ENCODE assay signal across 8 mouse cellular contexts in the genomic region with DNA sequence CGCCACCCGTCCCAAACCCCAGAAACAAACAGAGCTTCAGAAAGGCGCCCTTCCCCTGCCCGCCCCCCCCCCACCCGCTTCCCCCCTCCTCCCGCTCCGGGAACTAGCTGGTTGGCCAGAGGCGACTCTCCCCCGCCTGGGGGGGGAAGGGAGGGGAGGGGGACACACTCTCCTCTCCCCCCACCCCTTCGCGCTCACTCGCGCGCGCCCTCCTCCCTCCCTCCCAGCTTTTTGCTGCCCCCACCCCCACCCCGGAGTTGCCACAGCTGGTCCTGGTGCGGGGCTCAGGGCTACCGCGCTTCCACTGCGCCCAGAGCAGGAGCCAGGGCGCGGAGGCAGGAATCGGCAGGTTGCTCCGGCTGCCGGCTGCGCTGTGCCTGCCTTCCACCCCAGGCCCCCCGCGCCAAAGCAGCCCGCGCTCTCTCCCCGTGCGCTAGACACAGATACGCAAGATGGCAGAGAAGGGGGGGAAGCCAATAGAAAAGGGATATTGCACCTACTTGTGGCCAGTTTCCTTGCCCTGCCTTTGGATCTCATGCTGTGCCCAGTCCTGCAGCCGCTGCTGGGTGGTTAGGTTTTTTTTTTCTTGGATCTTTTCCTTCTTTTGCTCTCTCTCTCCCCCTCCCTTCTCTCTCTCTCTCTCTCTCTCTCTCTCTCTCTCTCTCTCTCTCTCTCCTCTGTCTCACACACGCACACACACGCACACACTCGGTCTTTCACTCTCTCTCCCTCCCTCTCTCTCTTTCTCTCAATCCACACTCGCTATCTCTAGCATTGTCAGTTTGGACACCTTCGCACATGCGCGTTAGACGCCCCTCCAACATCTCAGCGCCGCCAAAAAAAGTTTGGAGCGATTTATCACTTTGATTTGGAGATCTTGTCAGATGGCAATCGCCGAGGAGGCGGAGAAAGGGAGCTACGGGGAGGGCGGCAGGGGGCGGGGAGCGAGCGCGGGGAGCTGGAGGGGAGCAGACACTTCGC. TPM values are rescaled to one million over a fixed set of nuclear protein-coding genes. Genes with fewer than 3 reads are reported as not detected.
DNase-seq lines count a peak whose midpoint lies in the region; ATAC-seq lines count a peak whose summit lies in the region.

No protein-coding gene starts in this region.

- DNase-seq in ES-CJ7 (ENCODE audit: low read depth, low spot score), result peak; percentile 65
- DNase-seq in heart, adult 8-10 months (ENCODE audit: low spot score), result peak; percentile 54
- DNase-seq in kidney, adult 11 months, result peak; percentile 50
- DNase-seq in lung, adult 18-20 months, result peak; percentile 62 to 72
- DNase-seq in retina, embryonic 14.5 days (ENCODE audit: low spot score), result peak; percentile 67
- no peak for DNase-seq in layer of hippocampus, postnatal 36 days
- no peak for DNase-seq in ovary, adult 18-20 months (ENCODE audit: low spot score)

- peak; percentile 20; the same call in 1 of the 2 replicates for ATAC-seq in common myeloid progenitor, adult 5-6 weeks (replicated peaks; ENCODE audit: low read depth, poor library complexity, severe bottlenecking)

RNA-seq across cellular contexts. Expression of gene Mecom, which starts 38.6 kb away (rescaled TPM):
- total RNA-seq in common myeloid progenitor, adult 5-6 weeks (2017), result 3.9 and 10.8 TPM in 2 replicates
- 10 to 100 TPM; 13.6 to 19.5 (median 16.5) TPM for total RNA-seq in heart, adult 8-10 months (2022)
- total RNA-seq in layer of hippocampus, postnatal 36 days (2021), result 1 to 10 TPM; 3.2 to 4.3 TPM

Comparison
In these comparisons a context has a peak if more than half of its experiments do, and no peak if none do; other contexts are left out.
1. DNase-seq: peak in ES-CJ7 (single experiment), heart, adult 8-10 months (single experiment), kidney, adult 11 months (single experiment), lung, adult 18-20 months (2 of 2) and retina, embryonic 14.5 days (single experiment); none in layer of hippocampus, postnatal 36 days (0 of 2) and ovary, adult 18-20 months (single experiment).